Mouse (Mus musculus) ES-E14 (cell line): ENCODE measurements around the gene Ino80.

Source experiments
- CHD2 ChIP-seq: IDR thresholded peaks from 2 replicates; pipeline ENCODE4 v1.6.1; 2014; ENCODE audit warnings: mild to moderate bottlenecking, low read depth, low read length, inconsistent platforms
- HCFC1 ChIP-seq: IDR thresholded peaks from 2 replicates; pipeline ENCODE4 v1.6.1; 2012; ENCODE audit warnings: low read length, inconsistent platforms, borderline replicate concordance; ENCODE audit not compliant: insufficient read depth
- MAFK ChIP-seq: IDR thresholded peaks from 2 replicates; pipeline ENCODE4 v1.6.1; 2014; ENCODE audit warnings: mild to moderate bottlenecking, low read depth, low read length, inconsistent platforms; ENCODE audit not compliant: insufficient read depth
- ZC3H11A ChIP-seq: IDR thresholded peaks from 2 replicates; pipeline ENCODE4 v1.6.1; 2012; ENCODE audit warnings: low read depth, mild to moderate bottlenecking, inconsistent platforms, low read length, borderline replicate concordance
- ZNF384 ChIP-seq: IDR thresholded peaks from 2 replicates; pipeline ENCODE4 v1.6.1; 2012; ENCODE audit warnings: low read depth, low read length, inconsistent platforms

DNA sequence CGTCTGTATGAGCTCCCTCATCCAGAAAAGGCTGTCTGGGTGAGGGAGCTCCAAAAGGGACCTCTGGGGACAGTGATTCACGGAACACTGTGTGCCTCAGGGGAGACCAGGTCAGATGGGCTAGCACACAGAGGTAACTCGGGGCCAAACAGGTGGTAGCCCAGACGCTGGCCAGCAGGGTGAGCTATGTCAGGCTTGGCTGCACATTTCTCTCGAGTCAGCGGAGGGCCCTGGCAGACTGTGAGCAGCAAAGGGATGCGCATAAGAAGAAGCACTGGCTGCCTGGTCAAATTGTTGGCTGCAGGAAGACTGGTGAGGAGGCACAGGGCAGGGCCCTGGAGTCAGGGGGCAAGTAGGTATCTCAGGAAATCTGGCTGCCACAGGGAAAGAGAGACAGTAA is 121.8 kb downstream of the Ino80 start:
- TF ChIP-seq ZNF384, result no peak
- no peak for TF ChIP-seq MAFK
- TF ChIP-seq HCFC1, result no peak
- no peak for TF ChIP-seq CHD2
- no peak for TF ChIP-seq ZC3H11A
